Mouse (Mus musculus) liver, embryonic 14.5 days (tissue): ENCODE measurements around the gene Gm49711.

ENCODE experiments used
- CTCF ChIP-seq: IDR thresholded peaks from 2 replicates; pipeline ENCODE4 v1.5.1; 2016; ENCODE audit warnings: antibody characterized with exemption, low read depth, control low read depth
- EP300 ChIP-seq: IDR thresholded peaks from 2 replicates; pipeline ENCODE4 v1.6.1; 2016; ENCODE audit warnings: antibody characterized with exemption, low read depth

DNA sequence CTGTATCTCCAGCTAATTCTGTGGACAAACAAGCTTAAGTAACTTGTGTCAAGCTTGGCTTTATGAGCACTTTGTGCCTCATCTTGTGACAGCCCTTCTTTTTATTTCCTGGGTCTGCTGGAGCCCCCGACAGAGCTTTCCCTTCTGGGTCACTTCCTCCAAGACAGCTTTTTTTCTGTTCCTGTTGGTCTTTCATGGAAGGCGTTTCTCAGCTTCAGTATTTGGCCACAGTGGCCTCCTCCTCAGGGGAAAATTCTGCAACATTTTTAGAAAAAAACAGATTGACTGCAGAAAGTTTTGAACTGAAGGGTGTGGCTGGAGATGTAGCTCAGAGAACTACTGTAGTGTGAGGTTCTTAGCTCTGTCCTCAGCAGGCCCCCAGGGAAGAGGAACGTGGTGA, 31.1 kb downstream of the Gm49711 start:
- TF ChIP-seq CTCF (no peak), EP300 (no peak)
